Mouse (Mus musculus) cerebellum, adult 2 months (tissue): ENCODE data around the gene Stx6.

Experiments used
- CTCF ChIP-seq: fragments of 200-500 bp; IDR thresholded peaks from 2 replicates; pipeline ENCODE4 v1.5.1; 2011; ENCODE audit warnings: low read depth, mild to moderate bottlenecking, control low read depth, low read length, moderate library complexity, borderline replicate concordance; ENCODE audit not compliant: insufficient read depth
- POLR2A ChIP-seq: fragments of 200-500 bp; IDR thresholded peaks from 2 replicates; pipeline ENCODE4 v1.6.1; 2011; ENCODE audit warnings: low read length, control low read depth, borderline replicate concordance; ENCODE audit not compliant: insufficient read depth

DNA sequence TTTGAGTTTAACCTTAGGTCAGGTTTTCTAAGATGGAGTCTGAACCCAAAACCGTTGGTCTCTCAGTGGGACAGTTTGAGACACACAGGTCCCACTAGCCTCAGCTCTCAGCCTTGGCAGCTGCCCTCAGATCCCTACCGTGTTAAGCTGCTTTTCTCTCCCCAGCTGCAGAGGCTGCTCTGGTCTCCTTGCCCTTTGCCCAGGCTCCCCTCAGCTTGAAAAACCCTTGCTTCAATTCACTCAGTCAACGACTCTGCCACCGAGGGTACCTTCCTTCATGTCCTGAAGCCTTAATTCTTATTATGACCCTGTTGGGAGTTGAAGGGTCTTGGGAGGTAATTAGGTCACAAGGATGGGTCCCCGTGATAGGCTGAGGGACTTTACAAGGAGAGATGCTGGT, 91.4 kb downstream of the Stx6 start:
- no peak for TF ChIP-seq CTCF
- TF ChIP-seq POLR2A: no peak
